Mouse (Mus musculus) liver, embryonic 18 days (tissue): ENCODE data around the gene Timp1. TPM values are rescaled to one million over a fixed set of nuclear protein-coding genes. Genes with fewer than 3 reads are reported as not detected.

Experiments
- polyA plus RNA-seq: library from polyadenylated mRNA; depleted of rRNA; stranded (reverse); fragments of >200 nt; gene quantifications from 2 replicates; pipeline ENCODE4 v1.2.3, GENCODE M21; 2012; rRNA removed

Timp1 gene
- polyA plus RNA-seq, result 1.3 and 1.9 TPM in 2 replicates

DNA sequence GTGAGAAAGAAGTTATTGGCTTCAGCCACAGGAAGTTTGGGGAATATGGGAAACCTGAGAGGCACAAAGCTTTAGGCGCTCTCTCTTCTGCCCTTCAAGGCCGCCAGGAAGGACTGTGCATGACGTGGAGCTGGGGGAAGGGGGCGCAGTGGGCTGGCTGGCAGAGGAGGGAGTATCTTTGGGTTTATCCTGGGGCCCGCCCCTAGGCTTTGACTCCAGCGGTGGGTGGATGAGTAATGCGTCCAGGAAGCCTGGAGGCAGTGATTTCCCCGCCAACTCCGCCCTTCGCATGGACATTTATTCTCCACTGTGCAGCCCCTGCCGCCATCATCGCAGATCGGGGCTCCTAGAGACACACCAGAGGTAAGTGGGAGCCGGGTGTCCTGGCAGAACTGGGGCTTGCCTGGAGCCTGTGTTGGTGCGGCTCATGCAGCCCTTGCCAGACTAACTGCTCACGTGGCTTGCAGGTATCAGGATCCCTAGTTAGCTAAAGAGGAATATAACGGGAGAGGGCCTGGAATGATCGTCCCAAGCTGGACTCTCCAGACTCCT lies at the start of gene Timp1:
Gene Timp1 (plus strand): TSS at position 205 of the 552 bp plus-strand sequence.

GRCm38 (mm10) chrX:20920844-20921364 lies 50.9 kb downstream of the Timp1 start, which contains the start of gene Syn1:
Gene Syn1, minus strand, starts transcription at chrX:20921004.

Other genes starting within 250 kb of the Timp1 start
- gene Uba1, start 211.8 kb upstream of the Timp1 start, polyA plus RNA-seq, result 72.0 and 81.3 TPM in 2 replicates
- gene Cdk16, start 182.2 kb upstream of the Timp1 start, polyA plus RNA-seq, result 40.4 and 44.9 TPM in 2 replicates
- 4.0 and 4.3 TPM in 2 replicates for gene Usp11, start 166.3 kb upstream of the Timp1 start, polyA plus RNA-seq
- 49.0 and 57.7 TPM in 2 replicates for gene Araf, start 72.4 kb upstream of the Timp1 start, polyA plus RNA-seq
- 0.01 and 0.05 TPM in 2 replicates for gene Syn1, start 50.8 kb downstream of the Timp1 start, polyA plus RNA-seq
- gene Cfp, start 61.4 kb downstream of the Timp1 start, polyA plus RNA-seq, result 53.3 and 55.8 TPM in 2 replicates
- 2.9 and 3.5 TPM in 2 replicates for gene Elk1, start 80.4 kb downstream of the Timp1 start, polyA plus RNA-seq
- gene Uxt, start 91.9 kb downstream of the Timp1 start, polyA plus RNA-seq, result 15.5 and 15.7 TPM in 2 replicates
- 1.7 and 1.8 TPM in 2 replicates for gene Zfp182, start 192.2 kb downstream of the Timp1 start, polyA plus RNA-seq
- gene Spaca5, start 198.2 kb downstream of the Timp1 start, polyA plus RNA-seq, result not detected in 2 replicates
- 0.05 TPM in 2 replicates for gene Zfp300, start 219.4 kb downstream of the Timp1 start, polyA plus RNA-seq
- gene Ssxa1, start 245.7 kb downstream of the Timp1 start, polyA plus RNA-seq, result not detected in 2 replicates